Mouse (Mus musculus) MEL (cell line): Measurements from ENCODE around the gene Gpc5. TPM values are rescaled to one million over a fixed set of nuclear protein-coding genes. Genes with fewer than 3 reads are reported as not detected.

Experiments
- DNase-seq: peaks from one replicate; pipeline ENCODE4 v3.0.0; 2011; ENCODE audit warnings: low read depth, low spot score
- H3K27ac ChIP-seq: 2 replicates; pipeline ENCODE4 v1.5.1; 2012; ENCODE audit warnings: low read depth, mild to moderate bottlenecking, control low read depth, low read length, moderate library complexity; ENCODE audit not compliant: control insufficient read depth
- H3K27me3 ChIP-seq, 2 experiments: fragments of 150-350 bp in 1 of 2; sonication (generic) in 1 of 2; 2 replicates each; pipeline ENCODE4 v1.6.1; 2012; ENCODE audit warnings: low read length in 2 of 2, mild to moderate bottlenecking in 2 of 2, improper control_type of control experiment in 1 of 2, moderate library complexity in 1 of 2; ENCODE audit not compliant: insufficient read depth in 2 of 2, control insufficient read depth in 1 of 2
- H3K36me3 ChIP-seq, 2 experiments: 2 replicates each; pipeline ENCODE4 v1.6.1; 2012 to 2014; ENCODE audit warnings: low read length in 2 of 2, improper control_type of control experiment in 1 of 2, inconsistent platforms in 1 of 2, mild to moderate bottlenecking in 1 of 2; ENCODE audit not compliant: insufficient read depth in 2 of 2, control insufficient read depth in 1 of 2
- H3K4me1 ChIP-seq, 2 experiments: fragments of 150-350 bp in 1 of 2; sonication (generic) in 1 of 2; 2 replicates each; pipeline ENCODE4 v1.6.1; 2012; ENCODE audit warnings: low read length in 2 of 2, improper control_type of control experiment in 1 of 2, mild to moderate bottlenecking in 1 of 2; ENCODE audit not compliant: insufficient read depth in 2 of 2, control insufficient read depth in 1 of 2
- H3K4me3 ChIP-seq, 2 experiments: fragments of 150-350 bp in 1 of 2; sonication (generic) in 1 of 2; 2 replicates each; pipeline ENCODE4 v1.5.1; 2012; ENCODE audit warnings: low read depth in 2 of 2, low read length in 2 of 2, mild to moderate bottlenecking in 2 of 2, moderate library complexity in 2 of 2, control low read depth in 1 of 2, improper control_type of control experiment in 1 of 2; ENCODE audit not compliant: control insufficient read depth in 1 of 2, insufficient read depth in 1 of 2
- H3K79me2 ChIP-seq: 2 replicates; pipeline ENCODE4 v1.6.1; 2012; ENCODE audit warnings: mild to moderate bottlenecking, low read length, moderate library complexity; ENCODE audit not compliant: control insufficient read depth, poor library complexity, insufficient read depth
- H3K9ac ChIP-seq: 2 replicates; pipeline ENCODE4 v1.6.1; 2012; ENCODE audit warnings: low read depth, mild to moderate bottlenecking, control low read depth, low read length, moderate library complexity; ENCODE audit not compliant: control insufficient read depth, poor library complexity, severe bottlenecking
- H3K9me3 ChIP-seq: fragments of 150-350 bp; sonication (generic); replicated peaks from 2 replicates; pipeline ENCODE4 v1.6.1; 2012; ENCODE audit warnings: mild to moderate bottlenecking, low read length, improper control_type of control experiment, moderate library complexity; ENCODE audit not compliant: insufficient read depth
- CHD1 ChIP-seq: IDR thresholded peaks from 2 replicates; pipeline ENCODE4 v1.6.1; 2012; ENCODE audit warnings: low read depth, mild to moderate bottlenecking, inconsistent platforms, low read length, improper control_type of control experiment
- CTCF ChIP-seq, 3 experiments: IDR thresholded peaks in 2 of 3; conservative IDR thresholded peaks in 1 of 3; 2 replicates each; pipeline ENCODE4 v1.5.1; 2011 to 2012; ENCODE audit warnings: low read length in 3 of 3, low read depth in 2 of 3, mild to moderate bottlenecking in 2 of 3, improper control_type of control experiment in 1 of 3, inconsistent platforms in 1 of 3, mixed read lengths in 1 of 3, moderate library complexity in 1 of 3; ENCODE audit not compliant: control insufficient read depth in 1 of 3, insufficient read depth in 1 of 3, poor library complexity in 1 of 3, severe bottlenecking in 1 of 3
- GATA1 ChIP-seq: IDR thresholded peaks from 2 replicates; pipeline ENCODE4 v1.6.1; 2011; ENCODE audit warnings: low read depth, low read length, improper control_type of control experiment
- POLR2AphosphoS2 ChIP-seq: IDR thresholded peaks from 2 replicates; pipeline ENCODE4 v1.6.1; 2011; ENCODE audit warnings: low read length, improper control_type of control experiment
- RAD21 ChIP-seq: IDR thresholded peaks from 2 replicates; pipeline ENCODE4 v1.6.1; 2011; ENCODE audit warnings: mild to moderate bottlenecking, low read depth, low read length, improper control_type of control experiment
- SMC3 ChIP-seq: IDR thresholded peaks from 2 replicates; pipeline ENCODE4 v1.6.1; 2011; ENCODE audit warnings: low read depth, low read length, improper control_type of control experiment
- TAL1 ChIP-seq: IDR thresholded peaks from 2 replicates; pipeline ENCODE4 v1.6.1; 2012; ENCODE audit warnings: mild to moderate bottlenecking, inconsistent platforms, low read length, moderate library complexity, mixed read lengths
- UBTF ChIP-seq: IDR thresholded peaks from 2 replicates; pipeline ENCODE4 v1.6.1; 2012; ENCODE audit warnings: low read depth, mild to moderate bottlenecking, inconsistent platforms, low read length, improper control_type of control experiment, moderate library complexity, borderline replicate concordance; ENCODE audit not compliant: insufficient read depth
- USF2 ChIP-seq, 2 experiments: IDR thresholded peaks; 2 replicates each; pipeline ENCODE4 v1.6.1; 2011 to 2012; ENCODE audit warnings: improper control_type of control experiment in 2 of 2, low read length in 2 of 2, borderline replicate concordance in 1 of 2, inconsistent platforms in 1 of 2, low read depth in 1 of 2, mild to moderate bottlenecking in 1 of 2; ENCODE audit not compliant: insufficient read depth in 1 of 2
- ZC3H11A ChIP-seq: IDR thresholded peaks from 2 replicates; pipeline ENCODE4 v1.6.1; 2012; ENCODE audit warnings: low read depth, mild to moderate bottlenecking, inconsistent platforms, low read length, improper control_type of control experiment
- polyA plus RNA-seq, 2 experiments: library from polyadenylated mRNA; stranded (reverse) in 1 of 2; unstranded in 1 of 2; fragments of >175 nt in 1 of 2; fragments of >200 nt in 1 of 2; gene quantifications; 2 replicates each; pipeline versions ENCODE4 v1.2.1 to v1.2.4; 2012; ENCODE audit warnings: low replicate concordance in 2 of 2, low read depth in 1 of 2; ENCODE audit not compliant: insufficient read length in 2 of 2, insufficient read depth in 1 of 2, missing spikeins in 1 of 2
- total RNA-seq: library from RNA; depleted of rRNA; stranded (reverse); fragments of 300-350 nt; gene quantifications from 2 replicates; pipeline ENCODE4 v1.2.3, GENCODE M21; 2012

Gene Gpc5
- total and polyA plus RNA-seq, 3 experiments = not detected

DNA sequence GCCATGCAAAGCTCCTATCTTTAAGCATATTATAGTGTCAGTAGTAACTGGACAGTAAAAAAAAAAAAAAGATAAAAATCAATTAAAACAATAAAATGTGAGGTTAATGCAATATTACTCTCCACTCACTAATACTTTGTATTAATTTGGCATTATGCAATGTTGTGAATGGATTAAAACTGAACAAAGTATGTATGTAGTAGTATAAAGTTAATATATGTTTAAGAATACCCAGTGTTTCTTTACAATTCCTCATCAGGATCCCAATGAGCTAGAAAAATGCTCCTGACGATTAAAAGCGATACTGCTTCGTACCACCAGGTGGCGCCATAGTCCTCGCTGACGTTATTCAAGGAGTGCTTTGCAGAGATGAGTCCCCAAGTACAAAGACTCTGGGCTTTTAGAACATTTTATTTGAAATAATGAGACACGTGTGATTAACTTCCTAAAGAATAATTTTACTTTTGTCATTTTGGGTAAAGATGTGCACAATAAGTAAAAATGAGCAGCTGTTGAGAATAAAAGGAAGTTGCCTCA is 739.3 kb downstream of the Gpc5 start:
- no peaks in the 10 kb centered on the region for H3K36me3 ChIP-seq
- TF ChIP-seq RAD21 (peak; percentile 85), CTCF (IDR thresholded peaks at IDR 0.05 in 2 of 3, conservative IDR thresholded peaks at IDR 0.05 in 1 of 3; ENCODE audit: control insufficient read depth in 1 of 3, insufficient read depth in 1 of 3, low read depth in 2 of 3, low read length in 3 of 3, poor library complexity in 1 of 3, severe bottlenecking in 1 of 3) (peak; percentile 52 to 73 (median 72)), SMC3 (peak; percentile 87), TAL1 (no peak), CHD1 (no peak), ZC3H11A (peak; percentile 84)
- no peak overlapping the region for H3K9ac ChIP-seq
- DNase-seq = peak; percentile 57
- no peaks in the 10 kb centered on the region for H3K27me3 ChIP-seq
- H3K4me3 ChIP-seq = no peak overlapping the region
- H3K9me3 ChIP-seq = no peaks in the 10 kb centered on the region
- no peaks in the 10 kb centered on the region for H3K4me1 ChIP-seq
- no peaks in the 10 kb centered on the region for H3K79me2 ChIP-seq
- H3K27ac ChIP-seq = no peak overlapping the region

GRCm38 (mm10) chr14:115831854-115832625 is 740.0 kb downstream of the Gpc5 start:
- Histone ChIP-seq H3K4me3 (no peak overlapping the region), H3K79me2 (no peaks in the 10 kb centered on the region), H3K36me3 (no peaks in the 10 kb centered on the region), H3K4me1 (no peaks in the 10 kb centered on the region), H3K27me3 (no peaks in the 10 kb centered on the region), H3K27ac (no peak overlapping the region), H3K9me3 (no peaks in the 10 kb centered on the region), H3K9ac (no peak overlapping the region)
- DNase-seq = no peak
- TF ChIP-seq TAL1 (no peak), POLR2AphosphoS2 (no peak), UBTF (no peak)

GRCm38 (mm10) chr14:115843783-115844182 is 751.8 kb downstream of the Gpc5 start:
- DNase-seq = no peak
- TF ChIP-seq USF2 (IDR thresholded peaks at IDR 0.05; ENCODE audit: borderline replicate concordance in 1 of 2, insufficient read depth in 1 of 2, low read depth in 1 of 2, low read length in 2 of 2) (no peak), GATA1 (no peak), CHD1 (no peak)
- Histone ChIP-seq H3K27me3 (no peaks in the 10 kb centered on the region), H3K9ac (no peak overlapping the region), H3K27ac (no peak overlapping the region), H3K9me3 (no peaks in the 10 kb centered on the region), H3K4me1 (no peaks in the 10 kb centered on the region), H3K79me2 (no peaks in the 10 kb centered on the region), H3K4me3 (no peak overlapping the region), H3K36me3 (no peaks in the 10 kb centered on the region)
